Mouse (Mus musculus): Measurements from ENCODE around the gene Vps13a.

GRCm38 (mm10) chr19:16805102-16805501 lies 24.4 kb upstream of the Vps13a start:
- no peak for TF ChIP-seq ZC3H11A (IDR thresholded peaks at IDR 0.05; ENCODE audit: borderline replicate concordance, low read depth, low read length)
- no peak for TF ChIP-seq MAFK (IDR thresholded peaks at IDR 0.05; ENCODE audit: insufficient read depth, low read depth, low read length)
- TF ChIP-seq ZNF384 (IDR thresholded peaks at IDR 0.05; ENCODE audit: low read depth, low read length): no peak
- no peak for TF ChIP-seq HCFC1 (IDR thresholded peaks at IDR 0.05; ENCODE audit: borderline replicate concordance, insufficient read depth, low read length)
- no peak for TF ChIP-seq CHD2 (IDR thresholded peaks at IDR 0.05; ENCODE audit: low read depth, low read length)

All from ES-E14 (cell line).